Mouse (Mus musculus) hindbrain, embryonic 15.5 days (tissue): ENCODE measurements around the gene Efcab5. TPM values are rescaled to one million over a fixed set of nuclear protein-coding genes. Genes with fewer than 3 reads are reported as not detected.
A peak's percentile ranks its signal among the peaks of the same experiment; 100 is the strongest.

Source experiments
- ATAC-seq: fragments of 200-750 bp; cut with Nextera tagmentation; 2 replicates; pipeline ENCODE4 v1.8.0; 2017; ENCODE audit warnings: low read depth, moderate number of reproducible peaks, moderate TSS enrichment; ENCODE audit not compliant: low FRiP score
- H3K27ac ChIP-seq: fragments of 300-500 bp; sonication (generic); replicated peaks from 2 replicates; pipeline ENCODE4 v1.5.1; 2015; ENCODE audit warnings: mild to moderate bottlenecking, inconsistent platforms
- H3K27me3 ChIP-seq: fragments of 300-500 bp; sonication (generic); 2 replicates; pipeline ENCODE4 v1.6.1; 2015; ENCODE audit warnings: control low read depth, inconsistent platforms
- H3K36me3 ChIP-seq: fragments of 300-500 bp; sonication (generic); 2 replicates; pipeline ENCODE4 v1.6.1; 2015; ENCODE audit warnings: control low read depth, inconsistent platforms
- H3K4me1 ChIP-seq: fragments of 300-500 bp; sonication (generic); replicated peaks from 2 replicates; pipeline ENCODE4 v1.6.1; 2015; ENCODE audit warnings: control low read depth, inconsistent platforms
- H3K4me2 ChIP-seq: fragments of 300-500 bp; sonication (generic); 2 replicates; pipeline ENCODE4 v1.6.1; 2015; ENCODE audit warnings: moderate library complexity, mild to moderate bottlenecking, inconsistent platforms
- H3K4me3 ChIP-seq: fragments of 300-500 bp; sonication (generic); 2 replicates; pipeline ENCODE4 v1.5.1; 2015; ENCODE audit warnings: mild to moderate bottlenecking, inconsistent platforms
- H3K9ac ChIP-seq: fragments of 300-500 bp; sonication (generic); 2 replicates; pipeline ENCODE4 v1.6.1; 2015; ENCODE audit warnings: inconsistent platforms
- H3K9me3 ChIP-seq: fragments of 300-500 bp; sonication (generic); 2 replicates; pipeline ENCODE4 v1.6.1; 2016; ENCODE audit warnings: control low read depth, inconsistent platforms
- WGBS: fragments of 180-500 bp; shearing (Covaris S2); methylation state at CpG from one replicate; pipeline ENCODE4 v1.1.7; 2015; 5-methylcytosine and 5-hydroxymethylcytosine counted together
- polyA plus RNA-seq: library from polyadenylated mRNA; unstranded; fragments of >200 nt; fragmentation: Nextera tagmentation; extraction: Ambion mirVana; gene quantifications from 2 replicates; pipeline ENCODE4 v1.2.1, GENCODE M21; 2015

Efcab5 gene
- 0.56 and 1.3 TPM in 2 replicates for polyA plus RNA-seq

DNA sequence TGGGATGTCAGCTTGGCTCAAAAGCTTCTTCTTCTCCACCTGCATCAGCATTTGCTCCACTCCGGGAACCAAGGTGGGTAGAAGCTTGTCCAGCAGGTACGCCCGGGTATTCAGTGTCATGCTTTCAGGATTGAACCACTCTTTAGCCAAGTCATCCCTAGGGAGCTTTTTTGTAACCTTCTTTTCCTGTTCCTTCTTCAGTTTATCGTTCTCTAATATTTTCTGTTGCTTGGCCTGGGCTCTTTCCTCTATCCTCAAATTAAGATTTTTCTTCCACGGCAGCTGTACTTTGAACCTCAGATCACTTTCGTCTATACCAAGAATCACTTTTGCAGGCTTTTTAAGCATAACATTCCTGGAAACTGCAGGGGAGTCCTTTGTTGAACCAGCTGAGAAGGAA lies at the start of gene Efcab5:
Gene Efcab5, minus strand, starts transcription at position 101 of the 400 bp plus-strand sequence.
- no peak within 1 kb of the TSS for H3K9ac ChIP-seq
- WGBS = 83% methylated on average over 6 of the region's 6 CpGs
- ATAC-seq = no peak

DNA sequence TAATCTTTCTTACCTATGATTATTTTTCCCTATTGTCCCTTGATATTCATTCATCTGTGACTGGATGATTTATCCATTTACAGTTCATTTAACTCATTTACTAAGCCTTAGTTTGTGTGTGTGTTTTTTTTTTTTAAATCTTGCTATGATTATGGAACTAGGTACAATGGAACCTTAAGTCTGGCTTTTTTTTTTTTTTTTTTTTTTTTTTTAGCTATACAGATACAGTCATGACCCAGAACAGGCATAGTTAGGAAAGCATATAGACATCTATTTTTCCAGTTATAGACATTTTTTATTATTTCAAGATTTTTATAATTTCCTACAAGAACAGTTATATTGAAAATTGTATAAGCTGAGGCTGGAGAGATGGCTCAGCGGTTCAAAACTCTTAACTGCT lies 46.5 kb upstream of the Efcab5 start:
- Histone ChIP-seq H3K36me3 (no peaks in the 10 kb centered on the region), H3K27ac (no peak overlapping the region), H3K4me2 (no peak overlapping the region), H3K9me3 (no peaks in the 10 kb centered on the region), H3K27me3 (no peaks in the 10 kb centered on the region), H3K9ac (no peak overlapping the region), H3K4me1 (no peaks in the 10 kb centered on the region), H3K4me3 (no peak overlapping the region)
- ATAC-seq = no peak
- WGBS = 95% methylated on average over 1 of the region's 1 CpGs

More for the DNA sequence above, at the start of gene Efcab5:
- H3K27me3 ChIP-seq = no peaks in the 10 kb centered on the region
- no peak within 1 kb of the TSS for H3K4me2 ChIP-seq
- H3K36me3 ChIP-seq = no peaks in the 10 kb centered on the region
- no peaks in the 10 kb centered on the region for H3K4me1 ChIP-seq
- no peak within 1 kb of the TSS for H3K27ac ChIP-seq
- no peaks in the 10 kb centered on the region for H3K9me3 ChIP-seq
- H3K4me3 ChIP-seq = no peak within 1 kb of the TSS

DNA sequence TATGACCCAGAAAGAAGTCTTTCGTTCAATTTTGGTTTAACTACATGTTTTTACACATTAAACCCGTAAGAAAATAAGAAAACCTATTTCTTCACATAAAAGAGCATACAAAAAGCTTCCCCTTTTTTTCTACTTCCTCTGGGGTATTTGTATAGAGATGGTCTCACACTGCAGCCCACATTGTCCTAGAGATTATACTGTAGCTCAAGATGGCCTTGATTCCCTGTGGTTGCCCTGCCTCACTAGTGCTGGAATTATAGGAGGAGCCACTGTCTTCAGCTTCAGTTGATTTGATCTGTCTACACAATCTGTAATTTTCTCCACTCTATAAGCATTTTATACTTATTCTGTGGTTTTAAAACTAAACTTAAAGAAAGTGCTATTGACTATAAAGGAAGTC lies 42.7 kb upstream of the Efcab5 start:
- H3K4me3 ChIP-seq = no peak overlapping the region
- ATAC-seq = no peak
- H3K4me2 ChIP-seq = no peak overlapping the region
- no peak overlapping the region for H3K9ac ChIP-seq
- 95% methylated on average over 2 of the region's 2 CpGs for WGBS
- H3K9me3 ChIP-seq = no peaks in the 10 kb centered on the region
- H3K27me3 ChIP-seq = no peaks in the 10 kb centered on the region
- H3K36me3 ChIP-seq = no peaks in the 10 kb centered on the region
- no peaks in the 10 kb centered on the region for H3K4me1 ChIP-seq
- no peak overlapping the region for H3K27ac ChIP-seq

DNA sequence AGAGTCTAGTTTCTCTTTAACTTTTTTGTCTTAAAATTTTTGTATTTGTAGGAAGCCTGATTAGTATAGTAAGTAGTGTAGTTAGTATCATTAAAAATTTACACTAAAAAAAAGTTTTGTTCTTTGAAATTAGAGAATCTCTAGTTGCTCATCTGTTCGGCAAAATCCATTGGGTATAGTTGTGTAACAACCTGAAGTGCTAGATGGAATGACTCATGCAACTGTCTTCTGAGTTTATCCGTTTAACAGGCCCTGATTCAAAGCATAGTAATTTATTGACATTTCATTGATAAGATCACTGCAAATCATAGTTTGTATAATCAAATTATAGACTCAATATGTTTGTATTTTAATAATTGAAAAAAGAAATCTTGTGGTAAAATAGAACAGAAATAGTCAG lies 42.0 kb upstream of the Efcab5 start:
- WGBS = 83% methylated on average over 2 of the region's 2 CpGs
- ATAC-seq = no peak
- no peak overlapping the region for H3K27ac ChIP-seq
- no peaks in the 10 kb centered on the region for H3K9me3 ChIP-seq
- no peak overlapping the region for H3K4me3 ChIP-seq
- no peaks in the 10 kb centered on the region for H3K27me3 ChIP-seq
- no peaks in the 10 kb centered on the region for H3K4me1 ChIP-seq
- H3K36me3 ChIP-seq = no peaks in the 10 kb centered on the region
- H3K9ac ChIP-seq = no peak overlapping the region
- H3K4me2 ChIP-seq = no peak overlapping the region

DNA sequence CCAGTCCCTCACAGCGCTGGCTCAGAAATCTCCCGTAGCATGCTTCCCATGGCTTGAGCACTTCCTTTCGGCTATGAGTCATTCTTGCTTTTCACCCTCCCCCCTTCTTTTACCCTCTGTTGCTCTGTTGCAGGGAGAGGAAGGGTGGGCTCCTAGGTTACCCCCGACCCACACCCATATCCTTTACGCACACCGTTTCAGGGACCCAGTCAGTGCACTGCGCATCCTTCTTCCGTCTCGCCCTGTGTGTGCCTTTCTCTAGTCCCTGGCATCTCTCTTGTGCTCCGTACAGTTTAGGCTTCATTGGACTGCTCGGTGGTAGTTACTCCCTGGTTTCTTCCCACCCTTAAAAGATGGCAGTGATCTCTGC lies 28.0 kb upstream of the Efcab5 start:
- ATAC-seq = peak; percentile 84
- Histone ChIP-seq H3K36me3 (no peaks in the 10 kb centered on the region), H3K9ac (peak overlapping the region; percentile 97), H3K4me2 (peak overlapping the region; percentile 68), H3K27ac (peak overlapping the region; percentile 96), H3K9me3 (no peaks in the 10 kb centered on the region), H3K4me3 (peak overlapping the region; percentile 68), H3K27me3 (no peaks in the 10 kb centered on the region), H3K4me1 (peaks cover 30% of the 10 kb centered on the region)
- WGBS = under 1% methylated on average over 11 of the region's 11 CpGs

DNA sequence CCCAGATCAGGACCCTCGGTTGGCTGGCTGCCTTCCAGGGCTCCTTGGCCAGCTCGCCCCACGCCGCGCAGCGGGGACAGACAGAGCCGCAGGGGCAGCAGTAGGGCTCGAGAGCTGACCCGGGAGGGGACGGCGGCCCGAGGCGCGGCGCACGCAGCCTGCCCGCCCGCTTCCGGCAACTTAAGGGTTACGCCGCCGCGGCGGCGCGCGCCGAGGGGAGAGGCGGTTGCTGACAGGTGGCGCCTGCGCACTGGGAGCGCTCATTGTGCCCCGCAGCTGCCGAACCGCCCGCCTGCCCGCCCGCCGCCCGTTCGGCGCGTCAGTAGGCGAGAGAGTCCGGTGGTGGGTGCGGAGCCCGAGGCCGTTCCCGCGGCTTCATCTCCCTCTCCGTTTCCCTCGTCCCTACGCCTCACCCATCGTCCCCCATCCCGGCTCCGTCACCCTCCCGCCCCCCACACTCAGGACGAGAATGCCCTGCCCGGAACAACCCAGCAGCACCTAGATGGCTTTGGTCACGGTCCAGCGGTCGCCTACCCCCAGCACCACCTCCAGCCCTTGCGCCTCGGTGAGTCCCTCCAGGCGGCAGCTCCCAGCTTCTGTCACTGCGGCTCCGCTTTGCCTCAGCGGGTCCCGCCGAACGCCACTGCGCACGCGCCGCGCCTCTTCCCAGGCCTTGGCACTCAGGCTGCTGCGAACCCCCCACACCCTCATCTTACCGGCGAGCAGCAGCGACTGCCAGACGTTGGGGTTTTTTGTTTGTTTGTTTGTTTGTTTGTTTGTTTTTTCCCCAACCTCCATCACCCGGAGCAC lies 27.4 kb upstream of the Efcab5 start, which contains the start of gene Ssh2:
Gene Ssh2, plus strand, starts transcription at position 337 of the 810 bp plus-strand sequence.
- H3K36me3 ChIP-seq = no peaks in the 10 kb centered on the region
- H3K27ac ChIP-seq = peak within 1 kb of the TSS; percentile 96
- peak within 1 kb of the TSS; percentile 97 for H3K9ac ChIP-seq
- no peaks in the 10 kb centered on the region for H3K9me3 ChIP-seq
- under 1% methylated on average over 63 of the region's 82 CpGs for WGBS
- peaks cover 30% of the 10 kb centered on the region for H3K4me1 ChIP-seq
- no peaks in the 10 kb centered on the region for H3K27me3 ChIP-seq
- peak within 1 kb of the TSS; percentile 68 for H3K4me3 ChIP-seq
- peak; percentile 91 for ATAC-seq
- H3K4me2 ChIP-seq = peak within 1 kb of the TSS; percentile 68

DNA sequence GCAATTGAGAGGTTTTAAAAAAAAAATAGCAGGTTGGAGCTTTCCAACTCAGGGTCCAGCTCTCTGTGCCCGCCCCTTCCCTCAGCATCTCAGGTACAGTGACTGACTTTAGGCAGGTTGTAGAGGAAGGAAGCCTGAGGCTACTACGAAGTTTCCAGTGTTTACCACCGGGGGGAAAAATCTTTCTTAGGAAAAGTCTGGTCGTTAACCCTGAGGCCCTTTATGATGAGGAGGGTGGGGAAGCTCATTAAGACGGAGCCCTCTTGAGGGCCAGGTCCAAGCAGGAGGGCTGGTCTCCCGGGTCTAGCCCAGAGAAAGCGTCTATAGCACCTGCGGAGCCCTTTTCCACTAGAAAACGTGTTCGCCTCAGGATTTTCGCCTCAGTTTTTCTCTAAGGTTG lies 26.7 kb upstream of the Efcab5 start:
- H3K9me3 ChIP-seq = no peaks in the 10 kb centered on the region
- no peaks in the 10 kb centered on the region for H3K27me3 ChIP-seq
- peaks cover 30% of the 10 kb centered on the region for H3K4me1 ChIP-seq
- H3K27ac ChIP-seq = peak overlapping the region; percentile 96
- peak overlapping the region; percentile 97 for H3K9ac ChIP-seq
- 2% methylated on average over 11 of the region's 11 CpGs for WGBS
- H3K4me3 ChIP-seq = peak overlapping the region; percentile 68
- no peaks in the 10 kb centered on the region for H3K36me3 ChIP-seq
- H3K4me2 ChIP-seq = peak overlapping the region; percentile 68
- 0 out of 2 replicates have a peak, but pooled peaks have one; percentile 21 for ATAC-seq

DNA sequence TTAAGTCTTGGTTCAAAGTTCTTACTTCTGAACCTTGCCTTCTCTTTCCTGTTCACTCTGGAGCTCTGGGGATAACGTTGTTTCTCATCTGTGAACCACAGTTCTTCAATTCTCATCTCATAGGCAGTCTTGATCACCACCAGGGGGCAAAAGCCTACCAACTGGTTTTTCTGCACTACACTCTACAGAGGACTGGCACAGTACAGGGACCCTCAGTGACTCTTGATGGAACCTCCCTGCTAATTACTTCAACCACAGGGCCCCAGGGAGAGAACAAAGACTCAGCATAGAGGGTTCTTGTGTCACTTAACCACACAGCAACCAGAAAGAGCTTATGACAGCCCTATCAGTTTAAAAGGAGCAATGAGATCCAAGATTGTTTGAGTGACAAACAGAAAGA lies 26.0 kb upstream of the Efcab5 start:
- H3K4me1 ChIP-seq = peaks cover 30% of the 10 kb centered on the region
- no peaks in the 10 kb centered on the region for H3K27me3 ChIP-seq
- H3K9ac ChIP-seq = no peak overlapping the region
- WGBS = 0% methylated on average over 1 of the region's 1 CpGs
- H3K4me3 ChIP-seq = 0 out of 2 replicates have a peak overlapping the region, but pooled peaks have one; percentile 68
- H3K27ac ChIP-seq = no peak overlapping the region
- peak; percentile 56; the same call in 1 of the 2 replicates for ATAC-seq
- H3K36me3 ChIP-seq = no peaks in the 10 kb centered on the region
- peak overlapping the region; percentile 68 for H3K4me2 ChIP-seq
- H3K9me3 ChIP-seq = no peaks in the 10 kb centered on the region

DNA sequence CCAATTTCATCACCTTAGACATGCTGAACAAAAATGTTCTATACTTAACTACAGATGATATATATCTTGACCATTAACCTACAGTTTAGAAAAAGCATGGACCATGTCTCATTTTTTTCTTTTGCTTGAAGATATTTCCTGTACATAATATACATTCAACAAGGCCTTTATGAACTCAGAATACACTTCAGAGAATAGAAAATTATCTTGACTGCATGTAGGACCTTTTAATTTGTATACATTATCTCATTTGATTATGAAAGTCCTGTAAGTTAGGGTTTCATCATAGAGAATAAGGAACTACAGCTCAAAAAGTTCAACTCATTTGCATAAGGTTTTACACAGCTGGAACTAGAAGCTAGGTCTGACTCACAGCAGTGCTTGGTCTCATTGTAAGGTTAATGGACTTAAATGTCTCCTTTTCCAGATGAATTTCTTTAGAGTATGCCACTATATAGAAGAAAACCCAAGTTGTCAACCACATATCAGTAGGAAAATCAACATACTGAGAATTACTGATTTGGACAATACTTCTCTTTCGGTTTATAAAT lies 25.4 kb upstream of the Efcab5 start:
- no peaks in the 10 kb centered on the region for H3K27me3 ChIP-seq
- H3K4me2 ChIP-seq = no peak overlapping the region
- no peak overlapping the region for H3K9ac ChIP-seq
- H3K4me1 ChIP-seq = peaks cover 30% of the 10 kb centered on the region
- H3K9me3 ChIP-seq = no peaks in the 10 kb centered on the region
- H3K4me3 ChIP-seq = no peak overlapping the region
- no peak overlapping the region for H3K27ac ChIP-seq
- WGBS = 90% methylated on average over 1 of the region's 1 CpGs
- ATAC-seq = no peak
- no peaks in the 10 kb centered on the region for H3K36me3 ChIP-seq

DNA sequence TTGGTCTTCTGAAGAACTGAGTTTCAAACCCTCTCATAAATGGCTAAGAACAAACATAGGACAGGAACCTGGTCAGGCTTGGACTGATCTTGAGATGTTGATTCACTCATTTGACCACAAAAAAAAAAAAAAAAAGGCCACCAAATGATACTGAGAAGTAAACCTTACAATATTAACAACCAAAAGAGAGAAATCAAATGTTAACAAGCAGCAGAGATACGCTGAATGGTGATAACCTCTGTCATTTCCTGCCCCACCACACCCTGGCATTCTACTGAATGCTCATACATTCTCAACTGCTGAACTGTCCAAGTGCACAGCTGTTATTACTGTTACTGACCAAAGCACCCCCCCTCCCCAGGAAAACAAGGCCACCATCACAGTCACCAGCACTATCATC lies 11.9 kb upstream of the Efcab5 start:
- no peaks in the 10 kb centered on the region for H3K36me3 ChIP-seq
- no peaks in the 10 kb centered on the region for H3K27me3 ChIP-seq
- H3K4me2 ChIP-seq = no peak overlapping the region
- H3K9ac ChIP-seq = no peak overlapping the region
- no peaks in the 10 kb centered on the region for H3K4me1 ChIP-seq
- no peak overlapping the region for H3K4me3 ChIP-seq
- 90% methylated on average over 1 of the region's 1 CpGs for WGBS
- no peak for ATAC-seq
- H3K27ac ChIP-seq = no peak overlapping the region
- no peaks in the 10 kb centered on the region for H3K9me3 ChIP-seq

DNA sequence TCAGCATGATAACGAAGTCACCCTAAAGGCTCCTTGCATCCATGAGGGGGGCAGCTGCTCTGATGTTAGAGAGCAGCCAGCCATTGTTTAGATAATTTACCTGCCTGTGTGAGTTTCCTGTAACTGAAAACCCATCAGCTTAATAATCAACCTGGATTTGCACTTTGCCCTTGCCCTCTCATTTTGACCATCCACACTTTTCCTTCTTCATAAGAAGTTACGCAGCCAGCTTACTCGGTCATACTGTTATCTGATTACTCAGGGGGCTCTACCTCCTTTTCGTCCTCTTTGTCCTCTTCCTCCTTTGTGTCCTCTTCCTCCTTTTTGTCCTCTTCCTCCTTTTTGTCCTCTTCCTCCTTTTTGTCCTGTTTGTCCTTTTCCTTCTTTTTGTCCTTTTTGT lies 10.9 kb upstream of the Efcab5 start:
- no peak overlapping the region for H3K9ac ChIP-seq
- no peaks in the 10 kb centered on the region for H3K27me3 ChIP-seq
- no peaks in the 10 kb centered on the region for H3K4me1 ChIP-seq
- 49% methylated on average over 4 of the region's 4 CpGs for WGBS
- no peak overlapping the region for H3K4me3 ChIP-seq
- ATAC-seq = no peak
- no peak overlapping the region for H3K27ac ChIP-seq
- H3K9me3 ChIP-seq = no peaks in the 10 kb centered on the region
- H3K4me2 ChIP-seq = no peak overlapping the region
- H3K36me3 ChIP-seq = no peaks in the 10 kb centered on the region
